Mouse (Mus musculus) kidney, postnatal 0 days (tissue): ENCODE measurements around the gene Ahnak. TPM values are rescaled to one million over a fixed set of nuclear protein-coding genes. Genes with fewer than 3 reads are reported as not detected.
A peak's percentile ranks its signal among the peaks of the same experiment; 100 is the strongest.

ENCODE experiments used
- ATAC-seq: fragments of 200-750 bp; cut with Nextera tagmentation; replicated peaks from 2 replicates; pipeline ENCODE4 v1.8.0; 2017; ENCODE audit warnings: low read depth, moderate number of reproducible peaks, moderate TSS enrichment, moderate library complexity; ENCODE audit not compliant: low FRiP score
- DNase-seq: peaks from one replicate; pipeline ENCODE4 v3.0.0-alpha.2; 2016; ENCODE audit warnings: low spot score
- H3K27ac ChIP-seq: fragments of 300-500 bp; sonication (generic); 2 replicates; pipeline ENCODE4 v1.5.1; 2014; ENCODE audit warnings: mild to moderate bottlenecking
- H3K27me3 ChIP-seq: fragments of 300-500 bp; sonication (generic); 2 replicates; pipeline ENCODE4 v1.6.1; 2014; ENCODE audit warnings: low read length, mixed read lengths; ENCODE audit not compliant: insufficient read depth
- H3K36me3 ChIP-seq: fragments of 300-500 bp; sonication (generic); 2 replicates; pipeline ENCODE4 v1.6.1; 2014; ENCODE audit warnings: low read length, mixed read lengths; ENCODE audit not compliant: insufficient read depth
- H3K4me1 ChIP-seq: fragments of 300-500 bp; sonication (generic); replicated peaks from 2 replicates; pipeline ENCODE4 v1.6.1; 2014; ENCODE audit warnings: antibody characterized with exemption, low read length, mixed read lengths; ENCODE audit not compliant: insufficient read depth
- H3K4me2 ChIP-seq: fragments of 300-500 bp; sonication (generic); 2 replicates; pipeline ENCODE4 v1.6.1; 2014; ENCODE audit warnings: mild to moderate bottlenecking, low read length, moderate library complexity, mixed read lengths
- H3K4me3 ChIP-seq: fragments of 300-500 bp; sonication (generic); replicated peaks from 2 replicates; pipeline ENCODE4 v1.5.1; 2014; ENCODE audit warnings: low read depth, low read length
- H3K9ac ChIP-seq: fragments of 300-500 bp; sonication (generic); 2 replicates; pipeline ENCODE4 v1.6.1; 2014; ENCODE audit warnings: low read depth, low read length
- H3K9me3 ChIP-seq: fragments of 300-500 bp; sonication (generic); replicated peaks from 2 replicates; pipeline ENCODE4 v1.6.1; 2016; ENCODE audit warnings: low read length, inconsistent platforms, mixed read lengths
- CTCF ChIP-seq: IDR thresholded peaks from 2 replicates; pipeline ENCODE4 v1.5.1; 2016; ENCODE audit warnings: antibody characterized with exemption, low read depth, mild to moderate bottlenecking, moderate library complexity
- WGBS: fragments of 180-500 bp; shearing (Covaris S2); extraction: QIAGEN DNeasy Blood & Tissue Kit; methylation state at CpG from one replicate; pipeline ENCODE4 v1.1.7; 2014; 5-methylcytosine and 5-hydroxymethylcytosine counted together
- polyA plus RNA-seq: library from polyadenylated mRNA; unstranded; fragments of >200 nt; fragmentation: Nextera tagmentation; extraction: Ambion mirVana; gene quantifications from 2 replicates; pipeline ENCODE4 v1.2.1, GENCODE M21; 2015

Ahnak gene
- polyA plus RNA-seq, 1 experiment from 2014 or later = 27.5 TPM

GRCm38 (mm10) chr19:9025562-9026257 lies 36.6 kb downstream of the Ahnak start:
- WGBS = 79% methylated on average over 5 of the region's 5 CpGs
- Histone ChIP-seq H3K4me3 (no peak overlapping the region), H3K4me1 (no peaks in the 10 kb centered on the region), H3K9me3 (no peaks in the 10 kb centered on the region), H3K36me3 (no peaks in the 10 kb centered on the region), H3K27ac (0 out of 2 replicates have a peak overlapping the region, but pooled peaks have one; percentile 11), H3K4me2 (no peak overlapping the region), H3K9ac (no peak overlapping the region), H3K27me3 (no peaks in the 10 kb centered on the region)
- no peak for TF ChIP-seq CTCF
- DNase-seq = no peak
- ATAC-seq = no peak

DNA sequence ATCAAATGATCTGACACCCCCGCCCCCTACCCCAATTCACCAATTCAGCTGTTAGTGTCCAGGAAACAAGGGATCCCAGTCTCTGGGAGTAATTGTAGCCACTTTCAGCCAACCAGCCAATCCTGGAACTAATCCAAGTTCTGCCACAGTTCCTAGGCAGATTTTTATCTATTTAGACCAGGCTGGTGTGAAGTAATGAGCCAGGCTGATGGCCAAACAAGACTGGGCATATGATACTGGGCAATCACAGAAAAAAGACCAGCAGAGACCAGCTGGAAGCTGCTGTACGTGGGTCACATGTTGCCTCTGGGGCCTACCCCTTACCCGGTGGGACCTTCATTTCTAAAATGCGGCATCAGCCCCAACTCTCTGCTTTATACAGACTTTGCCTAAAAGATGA lies 37.5 kb downstream of the Ahnak start:
- ATAC-seq (no peak), DNase-seq (no peak)
- Histone ChIP-seq H3K4me1 (no peaks in the 10 kb centered on the region), H3K36me3 (no peaks in the 10 kb centered on the region), H3K4me3 (no peak overlapping the region), H3K4me2 (no peak overlapping the region), H3K27ac (no peak overlapping the region), H3K9ac (no peak overlapping the region), H3K9me3 (no peaks in the 10 kb centered on the region), H3K27me3 (no peaks in the 10 kb centered on the region)
- WGBS = 59% methylated on average over 4 of the region's 4 CpGs
- TF ChIP-seq CTCF = no peak

- Histone ChIP-seq H3K9me3 (no peaks in the 10 kb centered on the region), H3K36me3 (no peaks in the 10 kb centered on the region), H3K4me1 (no peaks in the 10 kb centered on the region), H3K27ac (no peak overlapping the region), H3K27me3 (no peaks in the 10 kb centered on the region), H3K9ac (no peak overlapping the region), H3K4me3 (no peak overlapping the region), H3K4me2 (no peak overlapping the region)
- ATAC-seq (no peak), DNase-seq (peak; percentile 16)
- no peak for TF ChIP-seq CTCF
- WGBS = 25% methylated on average over 5 of the region's 5 CpGs
Observed at GRCm38 (mm10) chr19:9027795-9028194, 38.7 kb downstream of the Ahnak start.

DNA sequence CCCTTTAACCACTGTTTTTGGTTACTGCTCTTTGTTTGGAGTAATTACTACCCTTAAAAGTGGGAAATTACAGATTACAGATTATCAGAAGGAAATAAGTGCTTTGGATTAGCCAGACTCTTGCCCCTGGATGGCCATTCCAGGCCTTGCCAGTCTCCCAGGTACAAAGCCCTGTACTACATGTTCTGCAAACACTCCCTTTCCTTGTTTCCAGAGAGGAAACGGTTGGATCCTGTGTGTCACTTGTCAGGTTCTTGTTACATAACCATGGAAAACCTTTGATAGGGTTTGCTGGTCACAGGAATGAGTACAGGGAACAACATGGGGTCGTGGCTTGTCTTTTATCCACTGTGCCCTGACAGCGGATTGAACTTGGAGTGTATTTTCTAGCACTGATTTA lies 39.3 kb downstream of the Ahnak start:
- Histone ChIP-seq H3K36me3 (no peaks in the 10 kb centered on the region), H3K9me3 (no peaks in the 10 kb centered on the region), H3K4me2 (no peak overlapping the region), H3K9ac (no peak overlapping the region), H3K27me3 (no peaks in the 10 kb centered on the region), H3K27ac (no peak overlapping the region), H3K4me3 (no peak overlapping the region), H3K4me1 (no peaks in the 10 kb centered on the region)
- no peak for DNase-seq
- no peak for ATAC-seq
- WGBS = 44% methylated on average over 3 of the region's 3 CpGs
- no peak for TF ChIP-seq CTCF

GRCm38 (mm10) chr19:9029640-9030262 lies 40.7 kb downstream of the Ahnak start:
- no peak for ATAC-seq
- WGBS = 64% methylated on average over 2 of the region's 2 CpGs
- TF ChIP-seq CTCF = no peak

GRCm38 (mm10) chr19:9032502-9033129 lies 43.5 kb downstream of the Ahnak start:
- no peaks in the 10 kb centered on the region for H3K9me3 ChIP-seq
- H3K4me2 ChIP-seq = no peak overlapping the region
- no peak overlapping the region for H3K27ac ChIP-seq
- no peaks in the 10 kb centered on the region for H3K4me1 ChIP-seq
- no peaks in the 10 kb centered on the region for H3K27me3 ChIP-seq
- H3K9ac ChIP-seq = no peak overlapping the region
- H3K36me3 ChIP-seq = no peaks in the 10 kb centered on the region
- no peak for ATAC-seq
- DNase-seq = no peak
- 54% methylated on average over 7 of the region's 7 CpGs for WGBS
- H3K4me3 ChIP-seq = no peak overlapping the region
- TF ChIP-seq CTCF = no peak

More at GRCm38 (mm10) chr19:9029640-9030262, 40.7 kb downstream of the Ahnak start:
- Histone ChIP-seq H3K4me2 (no peak overlapping the region), H3K9me3 (no peaks in the 10 kb centered on the region), H3K36me3 (no peaks in the 10 kb centered on the region), H3K4me3 (no peak overlapping the region), H3K27ac (no peak overlapping the region), H3K4me1 (no peaks in the 10 kb centered on the region), H3K27me3 (no peaks in the 10 kb centered on the region), H3K9ac (no peak overlapping the region)
- DNase-seq = no peak
